Mouse (Mus musculus) liver, embryonic 12.5 days (tissue): ENCODE data around the gene Rrbp1. TPM values are rescaled to one million over a fixed set of nuclear protein-coding genes. Genes with fewer than 3 reads are reported as not detected.

ENCODE experiments used
- ATAC-seq: fragments of 200-750 bp; cut with Nextera tagmentation; 2 replicates; pipeline ENCODE4 v1.8.0; 2017; ENCODE audit warnings: moderate number of reproducible peaks, mild to moderate bottlenecking, moderate library complexity
- H3K27ac ChIP-seq: fragments of 300-500 bp; sonication (generic); 2 replicates; pipeline ENCODE4 v1.5.1; 2016; ENCODE audit warnings: mild to moderate bottlenecking
- H3K27me3 ChIP-seq: fragments of 300-500 bp; sonication (generic); replicated peaks from 2 replicates; pipeline ENCODE4 v1.6.1; 2016; ENCODE audit warnings: mild to moderate bottlenecking, moderate library complexity
- H3K36me3 ChIP-seq: fragments of 300-500 bp; sonication (generic); 2 replicates; pipeline ENCODE4 v1.6.1; 2016; ENCODE audit warnings: mild to moderate bottlenecking, moderate library complexity
- H3K4me1 ChIP-seq: fragments of 300-500 bp; sonication (generic); 2 replicates; pipeline ENCODE4 v1.6.1; 2016
- H3K4me2 ChIP-seq: fragments of 300-500 bp; sonication (generic); 2 replicates; pipeline ENCODE4 v1.6.1; 2016; ENCODE audit warnings: mild to moderate bottlenecking, moderate library complexity
- H3K4me3 ChIP-seq: fragments of 300-500 bp; sonication (generic); 2 replicates; pipeline ENCODE4 v1.5.1; 2016; ENCODE audit warnings: mild to moderate bottlenecking, moderate library complexity
- H3K9ac ChIP-seq: fragments of 300-500 bp; sonication (generic); 2 replicates; pipeline ENCODE4 v1.6.1; 2016; ENCODE audit warnings: mild to moderate bottlenecking, moderate library complexity
- H3K9me3 ChIP-seq: fragments of 300-500 bp; sonication (generic); replicated peaks from 2 replicates; pipeline ENCODE4 v1.6.1; 2016; ENCODE audit warnings: mild to moderate bottlenecking, moderate library complexity
- WGBS: fragments of 180-500 bp; shearing (Covaris S2); methylation state at CpG from one replicate; pipeline ENCODE4 v1.1.7; 2016; ENCODE audit not compliant: insufficient replicate concordance; 5-methylcytosine and 5-hydroxymethylcytosine counted together
- polyA plus RNA-seq: library from polyadenylated mRNA; unstranded; fragments of >200 nt; fragmentation: Nextera tagmentation; extraction: Ambion mirVana; gene quantifications from 2 replicates; pipeline ENCODE4 v1.2.1, GENCODE M21; 2016

Gene Rrbp1
- 59.8 and 60.8 TPM in 2 replicates for polyA plus RNA-seq

GRCm38 (mm10) chr2:144011080-144011551 is at the start of gene Rrbp1:
Rrbp1 (minus strand) TSS chr2:144011263.
- H3K27ac ChIP-seq = peak within 1 kb of the TSS; percentile 94
- H3K36me3 ChIP-seq = peaks cover 11% of the 10 kb centered on the region; the same call in 1 of the 2 replicates
- H3K4me2 ChIP-seq = peak within 1 kb of the TSS; percentile 98
- peak within 1 kb of the TSS; percentile 94 for H3K9ac ChIP-seq
- no peaks in the 10 kb centered on the region for H3K27me3 ChIP-seq
- H3K4me3 ChIP-seq = peak within 1 kb of the TSS; percentile 96
- under 1% methylated on average over 53 of the region's 53 CpGs for WGBS
- peaks cover 61% of the 10 kb centered on the region for H3K4me1 ChIP-seq
- no peaks in the 10 kb centered on the region for H3K9me3 ChIP-seq
- ATAC-seq = peak; percentile 96

GRCm38 (mm10) chr2:144057735-144058134 is 46.7 kb upstream of the Rrbp1 start:
- 81% methylated on average over 2 of the region's 2 CpGs for WGBS
- H3K27ac ChIP-seq = no peak overlapping the region
- no peaks in the 10 kb centered on the region for H3K27me3 ChIP-seq
- no peak overlapping the region for H3K9ac ChIP-seq
- no peak overlapping the region for H3K4me3 ChIP-seq
- peaks cover 4% of the 10 kb centered on the region; the same call in 1 of the 2 replicates for H3K4me1 ChIP-seq
- H3K36me3 ChIP-seq = no peaks in the 10 kb centered on the region
- H3K4me2 ChIP-seq = no peak overlapping the region
- no peak for ATAC-seq
- H3K9me3 ChIP-seq = no peaks in the 10 kb centered on the region

GRCm38 (mm10) chr2:144052410-144053065 is 41.5 kb upstream of the Rrbp1 start:
- ATAC-seq = no peak
- no peak overlapping the region for H3K4me2 ChIP-seq

GRCm38 (mm10) chr2:144050861-144051260 is 39.8 kb upstream of the Rrbp1 start:
- no peak for ATAC-seq
- no peak overlapping the region for H3K27ac ChIP-seq

More at GRCm38 (mm10) chr2:144052410-144053065, 41.5 kb upstream of the Rrbp1 start:
- Histone ChIP-seq H3K4me3 (no peak overlapping the region), H3K27ac (no peak overlapping the region), H3K36me3 (no peaks in the 10 kb centered on the region), H3K9me3 (no peaks in the 10 kb centered on the region), H3K4me1 (peaks cover 4% of the 10 kb centered on the region; the same call in 1 of the 2 replicates), H3K9ac (no peak overlapping the region), H3K27me3 (no peaks in the 10 kb centered on the region)
- WGBS = 82% methylated on average over 8 of the region's 8 CpGs

GRCm38 (mm10) chr2:144050146-144050680 is 39.1 kb upstream of the Rrbp1 start:
- H3K9me3 ChIP-seq = no peaks in the 10 kb centered on the region
- H3K27ac ChIP-seq = no peak overlapping the region
- H3K4me1 ChIP-seq = peaks cover 10% of the 10 kb centered on the region; the same call in 1 of the 2 replicates
- H3K4me2 ChIP-seq = no peak overlapping the region
- 42% methylated on average over 8 of the region's 8 CpGs for WGBS
- no peaks in the 10 kb centered on the region for H3K36me3 ChIP-seq
- no peaks in the 10 kb centered on the region for H3K27me3 ChIP-seq
- no peak overlapping the region for H3K4me3 ChIP-seq
- no peak overlapping the region for H3K9ac ChIP-seq
- ATAC-seq = no peak

More at GRCm38 (mm10) chr2:144050861-144051260, 39.8 kb upstream of the Rrbp1 start:
- no peaks in the 10 kb centered on the region for H3K27me3 ChIP-seq
- H3K4me2 ChIP-seq = no peak overlapping the region
- no peaks in the 10 kb centered on the region for H3K9me3 ChIP-seq
- 51% methylated on average over 6 of the region's 6 CpGs for WGBS
- no peak overlapping the region for H3K9ac ChIP-seq
- H3K4me1 ChIP-seq = peaks cover 10% of the 10 kb centered on the region; the same call in 1 of the 2 replicates
- no peak overlapping the region for H3K4me3 ChIP-seq
- H3K36me3 ChIP-seq = no peaks in the 10 kb centered on the region

GRCm38 (mm10) chr2:144046916-144047315 is 35.9 kb upstream of the Rrbp1 start:
- H3K27me3 ChIP-seq = no peaks in the 10 kb centered on the region
- 31% methylated on average over 11 of the region's 11 CpGs for WGBS
- ATAC-seq = no peak

GRCm38 (mm10) chr2:144045756-144046560 is 34.9 kb upstream of the Rrbp1 start:
- no peak for ATAC-seq
- Histone ChIP-seq H3K27me3 (no peaks in the 10 kb centered on the region), H3K27ac (no peak overlapping the region), H3K9ac (no peak overlapping the region), H3K4me2 (no peak overlapping the region), H3K36me3 (no peaks in the 10 kb centered on the region), H3K9me3 (no peaks in the 10 kb centered on the region), H3K4me1 (peaks cover 7% of the 10 kb centered on the region; the same call in 1 of the 2 replicates), H3K4me3 (no peak overlapping the region)
- WGBS = 62% methylated on average over 5 of the region's 5 CpGs

More at GRCm38 (mm10) chr2:144046916-144047315, 35.9 kb upstream of the Rrbp1 start:
- H3K36me3 ChIP-seq = no peaks in the 10 kb centered on the region
- no peak overlapping the region for H3K4me3 ChIP-seq
- peaks cover 7% of the 10 kb centered on the region; the same call in 1 of the 2 replicates for H3K4me1 ChIP-seq
- H3K9me3 ChIP-seq = no peaks in the 10 kb centered on the region
- no peak overlapping the region for H3K4me2 ChIP-seq
- no peak overlapping the region for H3K27ac ChIP-seq
- H3K9ac ChIP-seq = no peak overlapping the region

- Histone ChIP-seq H3K4me1 (peaks cover 7% of the 10 kb centered on the region; the same call in 1 of the 2 replicates), H3K4me2 (no peak overlapping the region), H3K9me3 (no peaks in the 10 kb centered on the region), H3K4me3 (no peak overlapping the region), H3K9ac (no peak overlapping the region), H3K27ac (no peak overlapping the region), H3K36me3 (no peaks in the 10 kb centered on the region), H3K27me3 (no peaks in the 10 kb centered on the region)
- 66% methylated on average over 6 of the region's 6 CpGs for WGBS
- ATAC-seq = no peak
These were observed 33.7 kb upstream of the Rrbp1 start for GRCm38 (mm10) chr2:144044726-144045125.

GRCm38 (mm10) chr2:144032664-144033063 is 21.6 kb upstream of the Rrbp1 start, which contains the start of gene Banf2:
Banf2 (plus strand) TSS chr2:144033059.
- no peaks in the 10 kb centered on the region for H3K9me3 ChIP-seq
- no peak within 1 kb of the TSS for H3K4me3 ChIP-seq
- no peaks in the 10 kb centered on the region for H3K27me3 ChIP-seq
- H3K27ac ChIP-seq = no peak within 1 kb of the TSS
- no peak within 1 kb of the TSS for H3K4me2 ChIP-seq
- ATAC-seq = no peak
- no peaks in the 10 kb centered on the region for H3K36me3 ChIP-seq
- no peaks in the 10 kb centered on the region for H3K4me1 ChIP-seq
- 78% methylated on average over 2 of the region's 2 CpGs for WGBS
- no peak within 1 kb of the TSS for H3K9ac ChIP-seq

- Histone ChIP-seq H3K36me3 (no peaks in the 10 kb centered on the region), H3K4me2 (no peak overlapping the region), H3K4me1 (peaks cover 10% of the 10 kb centered on the region), H3K27me3 (no peaks in the 10 kb centered on the region), H3K4me3 (no peak overlapping the region), H3K27ac (no peak overlapping the region), H3K9ac (no peak overlapping the region), H3K9me3 (no peaks in the 10 kb centered on the region)
- ATAC-seq = no peak
- WGBS = 81% methylated on average over 7 of the region's 7 CpGs
These were observed 19.7 kb upstream of the Rrbp1 start for GRCm38 (mm10) chr2:144030791-144031190.

GRCm38 (mm10) chr2:144026456-144026855 is 15.4 kb upstream of the Rrbp1 start:
- Histone ChIP-seq H3K4me2 (no peak overlapping the region), H3K27me3 (no peaks in the 10 kb centered on the region), H3K27ac (no peak overlapping the region), H3K4me1 (peaks cover 17% of the 10 kb centered on the region), H3K9me3 (no peaks in the 10 kb centered on the region), H3K36me3 (no peaks in the 10 kb centered on the region), H3K4me3 (no peak overlapping the region), H3K9ac (no peak overlapping the region)
- 0 out of 2 replicates have a peak, but pooled peaks have one; percentile 15 for ATAC-seq
- WGBS = 41% methylated on average over 4 of the region's 4 CpGs
